Mouse (Mus musculus): Measurements from ENCODE around the gene Zbtb18.

GRCm38 (mm10) chr1:177397455-177397854 lies 44.7 kb upstream of the Zbtb18 start:
- no peak for TF ChIP-seq POLR2A (IDR thresholded peaks at IDR 0.05; ENCODE audit: insufficient read length, low read depth)
- TF ChIP-seq MAX (IDR thresholded peaks at IDR 0.05; ENCODE audit: low read depth), result no peak
- no peak for TF ChIP-seq REST (IDR thresholded peaks at IDR 0.05; ENCODE audit: insufficient read depth, insufficient read length)
- TF ChIP-seq POLR2AphosphoS2 (IDR thresholded peaks at IDR 0.05; ENCODE audit: insufficient read length, low read depth), result no peak
- no peak for TF ChIP-seq MYOG (IDR thresholded peaks at IDR 0.05; ENCODE audit: control insufficient read depth in 1 of 3, insufficient read depth in 1 of 3, insufficient read length in 2 of 3, low read depth in 2 of 3)
- TF ChIP-seq TCF12 (IDR thresholded peaks at IDR 0.05; ENCODE audit: insufficient read depth, poor library complexity, severe bottlenecking), result no peak
- no peak for TF ChIP-seq USF1 (IDR thresholded peaks at IDR 0.05; ENCODE audit: low read depth)
- TF ChIP-seq CEBPB (IDR thresholded peaks at IDR 0.05; ENCODE audit: insufficient read depth, poor library complexity, severe bottlenecking), result no peak
